Mouse (Mus musculus) G1E (cell line): ENCODE results near the gene Ppp2r5a.

ENCODE experiments used
- CTCF ChIP-seq: IDR thresholded peaks from 2 replicates; pipeline ENCODE4 v1.5.1; 2012; ENCODE audit warnings: low read depth, low read length, inconsistent platforms, mixed read lengths
- GATA2 ChIP-seq: IDR thresholded peaks from 2 replicates; pipeline ENCODE4 v1.6.1; 2012; ENCODE audit warnings: low read depth, low read length, inconsistent platforms, borderline replicate concordance
- TAL1 ChIP-seq: conservative IDR thresholded peaks from 2 replicates; pipeline ENCODE4 v1.6.1; 2012; ENCODE audit warnings: low read depth, low read length, inconsistent platforms, mixed read lengths

DNA sequence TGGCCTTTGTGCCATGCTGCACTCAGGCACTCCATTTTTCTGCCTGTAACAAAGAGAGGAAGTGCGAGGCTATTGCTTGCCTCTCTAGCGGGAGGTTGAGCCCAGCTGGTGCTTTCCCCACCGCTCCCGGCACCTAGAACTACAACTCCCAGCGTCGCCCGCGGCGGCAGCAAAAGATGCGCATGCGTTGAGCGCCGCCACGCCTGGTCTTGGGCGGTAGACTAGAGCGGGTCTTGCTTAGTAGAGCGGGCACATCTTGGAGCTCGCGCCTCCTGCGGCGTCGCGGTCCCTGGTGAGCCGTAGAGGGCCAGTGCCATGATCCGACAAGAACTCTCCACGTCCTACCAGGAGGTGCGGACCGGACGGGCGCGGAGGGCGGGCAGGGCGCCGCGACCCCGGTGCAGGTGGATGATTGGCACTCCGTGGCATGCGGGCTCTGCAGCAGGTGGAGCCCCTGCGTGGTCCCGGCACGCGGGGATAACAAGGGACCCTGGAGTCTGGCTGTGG is 77.3 kb downstream of the Ppp2r5a start, which contains the start of gene Tmem206:
- TF ChIP-seq CTCF (no peak), TAL1 (no peak), GATA2 (no peak)
